Mouse (Mus musculus) hindbrain, embryonic 13.5 days (tissue): ENCODE results near the gene Rpl24. TPM values are rescaled to one million over a fixed set of nuclear protein-coding genes. Genes with fewer than 3 reads are reported as not detected.
"Not testable (repeated sequence)": the region's sequence is repeated elsewhere in the genome, so short reads cannot be mapped to it uniquely, and the experiment has no call there.

Experiments used
- ATAC-seq: fragments of 200-750 bp; cut with Nextera tagmentation; 2 replicates; pipeline ENCODE4 v1.8.0; 2017; ENCODE audit warnings: moderate TSS enrichment; ENCODE audit not compliant: low FRiP score
- H3K27ac ChIP-seq: fragments of 300-500 bp; sonication (generic); 2 replicates; pipeline ENCODE4 v1.5.1; 2015; ENCODE audit warnings: inconsistent platforms, mild to moderate bottlenecking, moderate library complexity
- H3K27me3 ChIP-seq: fragments of 300-500 bp; sonication (generic); 2 replicates; pipeline ENCODE4 v1.6.1; 2015; ENCODE audit warnings: mild to moderate bottlenecking, inconsistent platforms
- H3K36me3 ChIP-seq: fragments of 300-500 bp; sonication (generic); 2 replicates; pipeline ENCODE4 v1.6.1; 2015; ENCODE audit warnings: mild to moderate bottlenecking, inconsistent platforms
- H3K4me1 ChIP-seq: fragments of 300-500 bp; sonication (generic); replicated peaks from 2 replicates; pipeline ENCODE4 v1.6.1; 2015; ENCODE audit warnings: inconsistent platforms
- H3K4me2 ChIP-seq: fragments of 300-500 bp; sonication (generic); 2 replicates; pipeline ENCODE4 v1.6.1; 2015; ENCODE audit warnings: inconsistent platforms, mild to moderate bottlenecking, moderate library complexity
- H3K4me3 ChIP-seq: fragments of 300-500 bp; sonication (generic); 2 replicates; pipeline ENCODE4 v1.5.1; 2015; ENCODE audit warnings: mild to moderate bottlenecking, inconsistent platforms
- H3K9ac ChIP-seq: fragments of 300-500 bp; sonication (generic); 2 replicates; pipeline ENCODE4 v1.6.1; 2015; ENCODE audit warnings: mild to moderate bottlenecking, inconsistent platforms
- H3K9me3 ChIP-seq: fragments of 300-500 bp; sonication (generic); 2 replicates; pipeline ENCODE4 v1.6.1; 2016; ENCODE audit warnings: inconsistent platforms
- WGBS: fragments of 180-500 bp; shearing (Covaris S2); methylation state at CpG from one replicate; pipeline ENCODE4 v1.1.7; 2015; 5-methylcytosine and 5-hydroxymethylcytosine counted together
- polyA plus RNA-seq: library from polyadenylated mRNA; unstranded; fragments of >200 nt; fragmentation: Nextera tagmentation; extraction: Ambion mirVana; gene quantifications from 2 replicates; pipeline ENCODE4 v1.2.1, GENCODE M21; 2015

Gene Rpl24
- polyA plus RNA-seq = 596 and 616 TPM in 2 replicates

- peak within 1 kb of the TSS; percentile 67 for H3K4me3 ChIP-seq
- peak; percentile 96 for ATAC-seq
- under 1% methylated on average over 42 of the region's 42 CpGs for WGBS
- peak within 1 kb of the TSS; percentile 82 for H3K27ac ChIP-seq
- peaks cover 24% of the 10 kb centered on the region for H3K36me3 ChIP-seq
- H3K4me1 ChIP-seq = peaks cover 20% of the 10 kb centered on the region
- peak within 1 kb of the TSS; percentile 92 for H3K9ac ChIP-seq
- peak within 1 kb of the TSS; percentile 93 for H3K4me2 ChIP-seq
- H3K9me3 ChIP-seq = no peaks in the 10 kb centered on the region
- H3K27me3 ChIP-seq = no peaks in the 10 kb centered on the region
Measured at GRCm38 (mm10) chr16:55966212-55966871, at the start of gene Rpl24. Gene Rpl24 (plus strand): TSS chr16:55966275.

GRCm38 (mm10) chr16:55922079-55922478 lies 44.0 kb upstream of the Rpl24 start:
- no peak overlapping the region for H3K9ac ChIP-seq
- no peaks in the 10 kb centered on the region for H3K9me3 ChIP-seq
- H3K4me2 ChIP-seq = no peak overlapping the region
- no peak for ATAC-seq
- 90% methylated on average over 10 of the region's 10 CpGs for WGBS
- H3K4me3 ChIP-seq = no peak overlapping the region
- no peaks in the 10 kb centered on the region for H3K4me1 ChIP-seq
- H3K27ac ChIP-seq = no peak overlapping the region
- peaks cover 74% of the 10 kb centered on the region for H3K36me3 ChIP-seq
- H3K27me3 ChIP-seq = no peaks in the 10 kb centered on the region

- peaks cover 61% of the 10 kb centered on the region for H3K36me3 ChIP-seq
- H3K4me2 ChIP-seq = no peak overlapping the region
- no peak overlapping the region for H3K9ac ChIP-seq
- H3K9me3 ChIP-seq = no peaks in the 10 kb centered on the region
- no peaks in the 10 kb centered on the region for H3K27me3 ChIP-seq
- 89% methylated on average over 4 of the region's 4 CpGs for WGBS
- ATAC-seq = no peak
- H3K27ac ChIP-seq = no peak overlapping the region
- H3K4me1 ChIP-seq = no peaks in the 10 kb centered on the region
- no peak overlapping the region for H3K4me3 ChIP-seq
Measured at GRCm38 (mm10) chr16:55924010-55924409, 42.1 kb upstream of the Rpl24 start.

- H3K4me2 ChIP-seq = peak overlapping the region; percentile 70
- H3K9me3 ChIP-seq = no peaks in the 10 kb centered on the region
- 1% methylated on average over 32 of the region's 32 CpGs for WGBS
- peak overlapping the region; percentile 77 for H3K9ac ChIP-seq
- H3K36me3 ChIP-seq = 0 out of 2 replicates have a peak, but pooled peaks cover 4% of the 10 kb centered on the region
- H3K27ac ChIP-seq = peak overlapping the region; percentile 80
- H3K27me3 ChIP-seq = no peaks in the 10 kb centered on the region
- peak; percentile 68 for ATAC-seq
- H3K4me1 ChIP-seq = 0 out of 2 replicates have a peak, but pooled peaks cover 9% of the 10 kb centered on the region
- H3K4me3 ChIP-seq = peak overlapping the region; percentile 70
Measured at GRCm38 (mm10) chr16:55933681-55934343, 32.3 kb upstream of the Rpl24 start.

GRCm38 (mm10) chr16:55934453-55935037 lies 31.5 kb upstream of the Rpl24 start, which contains the start of gene Cep97:
Gene Cep97 (minus strand): TSS chr16:55934855.
- Histone ChIP-seq H3K36me3 (no peaks in the 10 kb centered on the region), H3K4me2 (peak within 1 kb of the TSS; percentile 70), H3K27me3 (no peaks in the 10 kb centered on the region), H3K4me1 (0 out of 2 replicates have a peak, but pooled peaks cover 9% of the 10 kb centered on the region), H3K9me3 (no peaks in the 10 kb centered on the region), H3K4me3 (peak within 1 kb of the TSS; percentile 70), H3K9ac (peak within 1 kb of the TSS; percentile 77), H3K27ac (peak within 1 kb of the TSS; percentile 80)
- ATAC-seq = peak; percentile 100
- under 1% methylated on average over 24 of the region's 24 CpGs for WGBS

GRCm38 (mm10) chr16:55938761-55939160 lies 27.3 kb upstream of the Rpl24 start:
- 94% methylated on average over 4 of the region's 4 CpGs for WGBS
- Histone ChIP-seq H3K27ac (no peak overlapping the region), H3K36me3 (no peaks in the 10 kb centered on the region), H3K27me3 (no peaks in the 10 kb centered on the region), H3K4me3 (no peak overlapping the region), H3K9ac (no peak overlapping the region), H3K4me2 (no peak overlapping the region), H3K9me3 (no peaks in the 10 kb centered on the region), H3K4me1 (no peaks in the 10 kb centered on the region)
- ATAC-seq = no peak

GRCm38 (mm10) chr16:55939703-55940102 lies 26.4 kb upstream of the Rpl24 start:
- WGBS = 93% methylated on average over 6 of the region's 6 CpGs
- H3K36me3 ChIP-seq = no peaks in the 10 kb centered on the region

GRCm38 (mm10) chr16:55940781-55941180 lies 25.3 kb upstream of the Rpl24 start:
- H3K27ac ChIP-seq = no peak overlapping the region
- ATAC-seq = no peak
- H3K4me3 ChIP-seq = no peak overlapping the region
- WGBS = 97% methylated on average over 4 of the region's 4 CpGs
- no peaks in the 10 kb centered on the region for H3K27me3 ChIP-seq
- H3K4me2 ChIP-seq = no peak overlapping the region
- no peaks in the 10 kb centered on the region for H3K4me1 ChIP-seq
- no peak overlapping the region for H3K9ac ChIP-seq
- H3K9me3 ChIP-seq = no peaks in the 10 kb centered on the region
- no peaks in the 10 kb centered on the region for H3K36me3 ChIP-seq

More at GRCm38 (mm10) chr16:55939703-55940102, 26.4 kb upstream of the Rpl24 start:
- H3K9me3 ChIP-seq = no peaks in the 10 kb centered on the region
- H3K4me2 ChIP-seq = no peak overlapping the region
- H3K27me3 ChIP-seq = no peaks in the 10 kb centered on the region
- H3K4me1 ChIP-seq = no peaks in the 10 kb centered on the region
- no peak overlapping the region for H3K27ac ChIP-seq
- no peak overlapping the region for H3K9ac ChIP-seq
- ATAC-seq = no peak
- no peak overlapping the region for H3K4me3 ChIP-seq

- no peak overlapping the region for H3K4me2 ChIP-seq
- ATAC-seq = no peak
- H3K9ac ChIP-seq = no peak overlapping the region
- no peaks in the 10 kb centered on the region for H3K9me3 ChIP-seq
- no peaks in the 10 kb centered on the region for H3K4me1 ChIP-seq
- no peak overlapping the region for H3K4me3 ChIP-seq
- no peak overlapping the region for H3K27ac ChIP-seq
- H3K36me3 ChIP-seq = no peaks in the 10 kb centered on the region
- WGBS = 78% methylated on average over 3 of the region's 3 CpGs
- no peaks in the 10 kb centered on the region for H3K27me3 ChIP-seq
Measured at GRCm38 (mm10) chr16:55947266-55947665, 18.8 kb upstream of the Rpl24 start.

- WGBS = 95% methylated on average over 2 of the region's 2 CpGs
- not testable (repeated sequence) for H3K9ac ChIP-seq, ATAC-seq, H3K4me3 ChIP-seq, H3K36me3 ChIP-seq, H3K4me1 ChIP-seq, H3K9me3 ChIP-seq, H3K4me2 ChIP-seq, H3K27me3 ChIP-seq, H3K27ac ChIP-seq
Measured at GRCm38 (mm10) chr16:55947876-55948410, 18.1 kb upstream of the Rpl24 start.

GRCm38 (mm10) chr16:55948963-55949362 lies 17.1 kb upstream of the Rpl24 start:
- ATAC-seq = no peak
- Histone ChIP-seq H3K27me3 (no peaks in the 10 kb centered on the region), H3K4me1 (no peaks in the 10 kb centered on the region), H3K36me3 (no peaks in the 10 kb centered on the region), H3K4me3 (no peak overlapping the region), H3K9me3 (no peaks in the 10 kb centered on the region), H3K4me2 (no peak overlapping the region), H3K27ac (no peak overlapping the region), H3K9ac (no peak overlapping the region)
- 81% methylated on average over 7 of the region's 7 CpGs for WGBS

GRCm38 (mm10) chr16:55950462-55950861 lies 15.6 kb upstream of the Rpl24 start:
- Histone ChIP-seq H3K4me2 (no peak overlapping the region), H3K27ac (no peak overlapping the region), H3K9ac (no peak overlapping the region), H3K4me1 (no peaks in the 10 kb centered on the region), H3K4me3 (no peak overlapping the region), H3K9me3 (no peaks in the 10 kb centered on the region), H3K27me3 (no peaks in the 10 kb centered on the region), H3K36me3 (no peaks in the 10 kb centered on the region)
- WGBS = 67% methylated on average over 3 of the region's 3 CpGs
- no peak for ATAC-seq
